Mouse (Mus musculus): ENCODE measurements around the gene Olfr1277. TPM values are rescaled to one million over a fixed set of nuclear protein-coding genes. Genes with fewer than 3 reads are reported as not detected.

Gene Olfr1277
- polyA plus RNA-seq (2015; fragmentation: Nextera tagmentation; extraction: Ambion mirVana): not detected in 2 replicates

DNA sequence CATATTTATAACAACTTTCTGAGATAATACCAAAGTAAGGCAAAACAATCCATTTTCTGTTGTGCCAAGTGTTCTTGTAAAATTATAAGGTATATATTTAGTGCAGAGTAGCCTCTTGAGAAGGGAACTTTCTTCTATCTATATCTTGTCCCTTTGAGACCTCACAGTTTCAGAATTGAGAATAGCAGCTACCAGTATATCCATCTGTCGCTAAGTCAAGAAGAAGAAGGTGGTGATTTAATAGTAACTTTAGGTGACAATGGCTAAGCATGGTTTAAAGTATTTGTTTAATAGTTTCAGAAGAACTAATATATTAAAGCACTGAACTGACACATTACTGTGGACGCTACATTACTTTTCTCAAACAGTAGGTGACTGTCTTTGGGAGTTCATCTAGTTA, at the start of gene Olfr1277:
Olfr1277 (minus strand) TSS at position 101 of the 400 bp plus-strand sequence.
- no peak within 1 kb of the TSS for H3K4me3 ChIP-seq (replicated peaks)
- no peak for ATAC-seq (ENCODE audit: low FRiP score)
- H3K27me3 ChIP-seq (replicated peaks): no peaks in the 10 kb centered on the region
- H3K4me2 ChIP-seq: no peak within 1 kb of the TSS
- no peaks in the 10 kb centered on the region for H3K36me3 ChIP-seq
- 86% methylated on average over 2 of the region's 2 CpGs for WGBS
- H3K9me3 ChIP-seq (replicated peaks): no peaks in the 10 kb centered on the region
- H3K9ac ChIP-seq (replicated peaks): no peak within 1 kb of the TSS
- H3K4me1 ChIP-seq: no peaks in the 10 kb centered on the region
- no peak within 1 kb of the TSS for H3K27ac ChIP-seq (replicated peaks)

DNA sequence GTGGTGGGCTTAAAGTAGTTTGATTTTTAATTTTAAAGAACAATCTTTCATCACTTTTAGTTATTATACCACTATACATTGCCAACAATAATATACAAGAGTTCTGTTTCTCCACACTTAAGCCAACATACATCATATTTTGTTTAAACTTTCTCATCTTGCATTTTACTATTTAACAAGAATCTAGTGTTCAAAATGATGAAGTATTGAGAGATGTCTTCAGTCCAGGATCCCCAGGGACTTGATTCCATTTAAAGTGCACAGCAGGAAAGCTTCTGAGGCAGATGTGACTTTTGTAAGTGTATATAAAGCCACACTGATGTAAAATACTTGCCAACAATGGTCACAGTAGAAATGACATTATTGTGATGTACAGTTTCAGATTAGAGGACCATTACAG, 39.8 kb upstream of the Olfr1277 start, which contains the start of gene Olfr1280:
Olfr1280 (plus strand) TSS at position 301 of the 400 bp plus-strand sequence.
- no peak within 1 kb of the TSS for H3K9ac ChIP-seq (replicated peaks)
- H3K36me3 ChIP-seq: no peaks in the 10 kb centered on the region
- ATAC-seq (ENCODE audit: low FRiP score): no peak
- no peaks in the 10 kb centered on the region for H3K4me1 ChIP-seq
- H3K4me3 ChIP-seq (replicated peaks): no peak within 1 kb of the TSS
- no peak within 1 kb of the TSS for H3K27ac ChIP-seq (replicated peaks)
- no peak within 1 kb of the TSS for H3K4me2 ChIP-seq
- H3K9me3 ChIP-seq (replicated peaks): no peaks in the 10 kb centered on the region
- no peaks in the 10 kb centered on the region for H3K27me3 ChIP-seq (replicated peaks)

DNA sequence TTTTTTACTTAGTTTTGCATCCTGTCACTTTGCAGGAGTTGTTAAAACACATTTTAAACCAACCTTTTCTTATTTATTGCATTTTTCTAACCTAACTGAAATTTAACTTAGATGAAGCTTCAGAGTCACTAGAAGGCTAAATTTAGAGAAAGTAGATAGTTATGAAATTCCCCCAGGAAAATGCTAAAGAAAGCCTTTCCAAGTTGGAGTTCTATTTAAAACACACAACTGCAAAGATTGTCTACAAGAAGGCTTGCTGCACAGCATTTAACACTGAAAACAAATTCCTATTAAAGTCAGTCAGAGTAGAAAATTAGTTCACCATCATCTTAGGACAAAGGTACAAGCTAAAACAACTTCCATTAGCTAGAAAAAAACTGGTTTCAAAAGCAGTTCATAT, 26.5 kb upstream of the Olfr1277 start, which contains the start of gene Olfr1279:
Olfr1279 (plus strand) TSS at position 262 of the 400 bp plus-strand sequence.
- Histone ChIP-seq H3K4me3 (replicated peaks) (no peak within 1 kb of the TSS), H3K36me3 (no peaks in the 10 kb centered on the region), H3K4me1 (no peaks in the 10 kb centered on the region), H3K27ac (replicated peaks) (no peak within 1 kb of the TSS), H3K4me2 (no peak within 1 kb of the TSS), H3K9me3 (replicated peaks) (no peaks in the 10 kb centered on the region), H3K9ac (replicated peaks) (no peak within 1 kb of the TSS), H3K27me3 (replicated peaks) (no peaks in the 10 kb centered on the region)
- no peak for ATAC-seq (ENCODE audit: low FRiP score)

DNA sequence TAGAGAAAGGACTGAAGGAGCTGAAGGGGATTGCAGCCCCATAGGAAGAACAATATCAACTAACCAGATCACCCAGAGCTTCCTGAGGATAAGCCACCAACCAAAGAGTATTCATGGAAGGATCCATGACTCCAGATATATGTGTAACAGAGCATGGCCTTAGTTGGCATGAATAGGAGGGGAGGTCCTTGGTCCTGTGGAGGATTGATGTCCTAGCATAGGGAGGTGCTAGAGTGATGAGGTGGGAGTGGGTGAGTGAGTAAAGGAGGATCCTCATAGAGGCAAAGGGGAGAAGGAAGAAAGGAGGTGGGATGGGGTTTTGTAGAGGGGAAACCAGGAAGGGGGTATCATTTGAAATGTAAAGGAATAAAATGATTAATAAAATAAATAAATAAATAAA, 24.6 kb upstream of the Olfr1277 start:
- H3K9ac ChIP-seq (replicated peaks): no peak overlapping the region
- H3K36me3 ChIP-seq: no peaks in the 10 kb centered on the region
- no peaks in the 10 kb centered on the region for H3K4me1 ChIP-seq
- no peak for ATAC-seq (ENCODE audit: low FRiP score)
- H3K4me2 ChIP-seq: no peak overlapping the region
- no peak overlapping the region for H3K4me3 ChIP-seq (replicated peaks)
- no peak overlapping the region for H3K27ac ChIP-seq (replicated peaks)
- H3K9me3 ChIP-seq (replicated peaks): no peaks in the 10 kb centered on the region
- no peaks in the 10 kb centered on the region for H3K27me3 ChIP-seq (replicated peaks)

DNA sequence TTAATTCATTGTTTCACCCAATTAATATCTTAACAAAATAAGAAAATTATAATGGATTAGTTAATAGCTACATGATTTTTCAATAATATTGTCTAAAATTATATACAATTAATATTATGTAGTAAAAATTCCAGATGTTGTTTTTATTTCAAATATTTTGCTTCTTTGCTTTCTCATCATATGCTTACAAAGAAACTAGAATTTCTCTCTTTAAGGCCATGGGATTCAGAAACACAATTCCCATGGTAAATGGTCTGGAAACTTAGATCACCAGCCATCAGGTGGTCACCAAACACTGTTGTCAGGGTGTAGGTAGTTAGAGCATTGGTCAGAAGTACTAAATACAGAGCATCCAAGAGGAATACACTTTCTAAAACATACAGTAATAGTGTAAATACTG, 15.9 kb upstream of the Olfr1277 start, which contains the start of gene Olfr1278:
Olfr1278 (plus strand) TSS at position 301 of the 400 bp plus-strand sequence.
- Histone ChIP-seq H3K4me2 (no peak within 1 kb of the TSS), H3K4me3 (replicated peaks) (no peak within 1 kb of the TSS), H3K9ac (replicated peaks) (no peak within 1 kb of the TSS), H3K36me3 (no peaks in the 10 kb centered on the region), H3K9me3 (replicated peaks) (no peaks in the 10 kb centered on the region), H3K27me3 (replicated peaks) (no peaks in the 10 kb centered on the region), H3K27ac (replicated peaks) (no peak within 1 kb of the TSS), H3K4me1 (no peaks in the 10 kb centered on the region)
- ATAC-seq (ENCODE audit: low FRiP score): no peak

DNA sequence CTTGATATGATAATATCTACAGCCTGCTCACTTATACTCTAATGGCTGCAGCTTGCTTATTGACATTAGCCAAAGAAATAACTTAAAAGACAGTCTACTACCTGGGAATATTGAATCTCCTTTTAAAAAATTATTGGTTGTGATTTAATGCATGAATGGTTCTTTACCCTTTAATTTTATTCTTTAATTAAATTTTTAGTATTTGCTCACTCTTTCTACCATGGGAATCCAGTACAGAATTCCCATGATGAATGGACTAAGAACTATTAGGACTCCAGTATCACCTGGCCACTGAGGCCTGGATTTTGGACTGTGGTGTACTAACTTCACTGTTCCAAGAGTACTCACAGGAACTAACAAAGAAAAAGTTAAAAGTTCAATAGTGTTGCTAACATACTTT, 19.7 kb downstream of the Olfr1277 start, which contains the start of gene Olfr1276:
Olfr1276 (plus strand) TSS at position 301 of the 400 bp plus-strand sequence.
- no peak within 1 kb of the TSS for H3K9ac ChIP-seq (replicated peaks)
- H3K4me2 ChIP-seq: no peak within 1 kb of the TSS
- H3K27me3 ChIP-seq (replicated peaks): no peaks in the 10 kb centered on the region
- no peak for ATAC-seq (ENCODE audit: low FRiP score)
- H3K27ac ChIP-seq (replicated peaks): no peak within 1 kb of the TSS
- H3K36me3 ChIP-seq: no peaks in the 10 kb centered on the region
- no peak within 1 kb of the TSS for H3K4me3 ChIP-seq (replicated peaks)
- no peaks in the 10 kb centered on the region for H3K4me1 ChIP-seq
- H3K9me3 ChIP-seq (replicated peaks): no peaks in the 10 kb centered on the region

DNA sequence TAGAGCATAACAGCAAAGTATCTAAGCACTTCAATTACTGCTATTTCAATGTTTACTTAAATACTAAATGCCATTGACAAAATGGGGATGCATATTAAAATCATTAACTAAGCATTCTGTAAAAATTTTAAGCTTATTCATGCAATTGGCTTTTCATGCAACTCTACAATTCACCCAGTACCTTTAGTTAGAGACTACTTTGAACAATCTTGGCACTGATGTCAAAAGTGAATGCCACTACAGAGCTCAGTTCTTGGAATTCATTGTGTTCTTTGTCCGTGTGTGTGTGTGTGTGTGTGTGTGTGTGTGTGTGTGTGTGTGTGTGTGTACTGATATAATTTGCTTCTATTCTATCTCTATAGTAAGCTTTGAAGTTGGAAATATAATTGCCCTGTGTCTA, 38.7 kb downstream of the Olfr1277 start, which contains the start of gene Olfr1275:
Olfr1275 (minus strand) TSS at position 101 of the 400 bp plus-strand sequence.
- no peaks in the 10 kb centered on the region for H3K36me3 ChIP-seq
- no peak within 1 kb of the TSS for H3K4me2 ChIP-seq
- WGBS: 79% methylated on average over 1 of the region's 1 CpGs
- H3K9me3 ChIP-seq (replicated peaks): no peaks in the 10 kb centered on the region
- H3K27me3 ChIP-seq (replicated peaks): no peaks in the 10 kb centered on the region
- H3K4me3 ChIP-seq (replicated peaks): no peak within 1 kb of the TSS
- ATAC-seq (ENCODE audit: low FRiP score): no peak
- no peak within 1 kb of the TSS for H3K9ac ChIP-seq (replicated peaks)
- H3K4me1 ChIP-seq: no peaks in the 10 kb centered on the region
- H3K27ac ChIP-seq (replicated peaks): no peak within 1 kb of the TSS

DNA sequence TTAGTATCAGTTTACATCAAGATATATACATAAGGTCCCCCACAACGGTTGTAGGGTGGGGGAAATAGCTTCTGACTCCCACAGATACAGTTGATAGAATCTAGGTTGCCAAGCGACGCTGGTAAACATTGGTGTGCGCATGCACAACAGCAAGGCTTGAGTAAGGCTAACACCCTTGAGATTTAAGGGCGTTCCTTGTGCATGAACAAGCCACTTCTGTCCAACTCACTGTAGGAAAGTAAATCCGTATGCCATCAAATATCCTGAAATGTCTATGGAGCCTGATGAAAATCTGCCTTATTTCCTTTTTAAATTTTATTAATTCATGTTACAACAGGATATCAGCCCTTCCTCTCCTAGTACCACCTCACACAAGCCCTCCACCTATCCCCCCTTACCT, 44.4 kb downstream of the Olfr1277 start, which contains the start of gene 4930430A15Rik:
4930430A15Rik (minus strand) TSS at position 101 of the 400 bp plus-strand sequence.
- H3K4me2 ChIP-seq: no peak within 1 kb of the TSS
- no peaks in the 10 kb centered on the region for H3K36me3 ChIP-seq
- no peak within 1 kb of the TSS for H3K9ac ChIP-seq (replicated peaks)
- 86% methylated on average over 6 of the region's 6 CpGs for WGBS
- H3K9me3 ChIP-seq (replicated peaks): no peaks in the 10 kb centered on the region
- H3K27ac ChIP-seq (replicated peaks): no peak within 1 kb of the TSS
- H3K4me1 ChIP-seq: no peaks in the 10 kb centered on the region
- no peak within 1 kb of the TSS for H3K4me3 ChIP-seq (replicated peaks)
- ATAC-seq (ENCODE audit: low FRiP score): no peak
- no peaks in the 10 kb centered on the region for H3K27me3 ChIP-seq (replicated peaks)

Other genes with a start within 250 kb of the Olfr1277 start
- not detected in 2 replicates for gene Gm13941, start 168.1 kb downstream of the Olfr1277 start, polyA plus RNA-seq (2015; fragmentation: Nextera tagmentation; extraction: Ambion mirVana)
- not detected in 2 replicates for gene Gm15130, start 121.2 kb downstream of the Olfr1277 start, polyA plus RNA-seq (2015; fragmentation: Nextera tagmentation; extraction: Ambion mirVana)
- gene 4930430A15Rik, start 44.5 kb downstream of the Olfr1277 start, polyA plus RNA-seq (2015; fragmentation: Nextera tagmentation; extraction: Ambion mirVana): not detected in 2 replicates
- not detected in 2 replicates for gene Olfr1275, start 38.8 kb downstream of the Olfr1277 start, polyA plus RNA-seq (2015; fragmentation: Nextera tagmentation; extraction: Ambion mirVana)
- gene Olfr1276, start 19.6 kb downstream of the Olfr1277 start, polyA plus RNA-seq (2015; fragmentation: Nextera tagmentation; extraction: Ambion mirVana): not detected in 2 replicates
- not detected in 2 replicates for gene Olfr1278, start 16.0 kb upstream of the Olfr1277 start, polyA plus RNA-seq (2015; fragmentation: Nextera tagmentation; extraction: Ambion mirVana)
- gene Olfr1279, start 26.5 kb upstream of the Olfr1277 start, polyA plus RNA-seq (2015; fragmentation: Nextera tagmentation; extraction: Ambion mirVana): not detected in 2 replicates
- gene Olfr1280, start 39.9 kb upstream of the Olfr1277 start, polyA plus RNA-seq (2015; fragmentation: Nextera tagmentation; extraction: Ambion mirVana): not detected in 2 replicates
- gene Olfr1281, start 52.4 kb upstream of the Olfr1277 start, polyA plus RNA-seq (2015; fragmentation: Nextera tagmentation; extraction: Ambion mirVana): not detected in 2 replicates
- not detected in 2 replicates for gene Olfr1282, start 62.0 kb upstream of the Olfr1277 start, polyA plus RNA-seq (2015; fragmentation: Nextera tagmentation; extraction: Ambion mirVana)
- gene Olfr1283, start 92.7 kb upstream of the Olfr1277 start, polyA plus RNA-seq (2015; fragmentation: Nextera tagmentation; extraction: Ambion mirVana): not detected in 2 replicates
- gene Olfr1284, start 101.4 kb upstream of the Olfr1277 start, polyA plus RNA-seq (2015; fragmentation: Nextera tagmentation; extraction: Ambion mirVana): not detected in 2 replicates
- not detected in 2 replicates for gene Olfr1286, start 149.0 kb upstream of the Olfr1277 start, polyA plus RNA-seq (2015; fragmentation: Nextera tagmentation; extraction: Ambion mirVana)
- not detected in 2 replicates for gene Olfr1287, start 175.0 kb upstream of the Olfr1277 start, polyA plus RNA-seq (2015; fragmentation: Nextera tagmentation; extraction: Ambion mirVana)
- not detected in 2 replicates for gene Olfr1288, start 200.0 kb upstream of the Olfr1277 start, polyA plus RNA-seq (2015; fragmentation: Nextera tagmentation; extraction: Ambion mirVana)
- gene Olfr1289, start 206.7 kb upstream of the Olfr1277 start, polyA plus RNA-seq (2015; fragmentation: Nextera tagmentation; extraction: Ambion mirVana): not detected in 2 replicates
- gene Olfr1290, start 219.7 kb upstream of the Olfr1277 start, polyA plus RNA-seq (2015; fragmentation: Nextera tagmentation; extraction: Ambion mirVana): not detected in 2 replicates
- not detected in 2 replicates for gene Olfr1291-ps1, start 223.1 kb upstream of the Olfr1277 start, polyA plus RNA-seq (2015; fragmentation: Nextera tagmentation; extraction: Ambion mirVana)